Mouse (Mus musculus) brain, adult 2 months (tissue): Measurements from ENCODE around the gene Palld.
A peak's percentile ranks its signal among the peaks of the same experiment; 100 is the strongest.

ENCODE experiments used
- DNase-seq: peaks from one replicate; pipeline ENCODE4 v3.0.0; 2011; ENCODE audit warnings: low read depth, low spot score

The Palld gene

GRCm38 (mm10) chr8:61515931-61516744 lies 386.4 kb downstream of the Palld start:
- peak; percentile 90 for DNase-seq

GRCm38 (mm10) chr8:61515110-61515930 lies 387.2 kb downstream of the Palld start:
- peak; percentile 38 for DNase-seq

- DNase-seq, result no peak
Measured at GRCm38 (mm10) chr8:61502277-61502676, 400.2 kb downstream of the Palld start.

- no peak for DNase-seq
Measured at GRCm38 (mm10) chr8:61500914-61501313, 401.6 kb downstream of the Palld start.

- DNase-seq, result peak; percentile 38
Measured at GRCm38 (mm10) chr8:61499035-61499434, 403.5 kb downstream of the Palld start.

- DNase-seq, result no peak
Measured at GRCm38 (mm10) chr8:61497110-61497509, 405.4 kb downstream of the Palld start.

- no peak for DNase-seq
Measured at GRCm38 (mm10) chr8:61488631-61489030, 413.9 kb downstream of the Palld start.

- peak; percentile 99 for DNase-seq
Measured at GRCm38 (mm10) chr8:61487597-61488156, 414.8 kb downstream of the Palld start, which contains the start of gene Cbr4. TSS of gene Cbr4 (plus strand) at chr8:61487734.

GRCm38 (mm10) chr8:61486923-61487529 lies 415.5 kb downstream of the Palld start:
- DNase-seq, result no peak

GRCm38 (mm10) chr8:61480260-61480967 lies 422.1 kb downstream of the Palld start:
- no peak for DNase-seq

- peak; percentile 67 for DNase-seq
Measured at GRCm38 (mm10) chr8:61479506-61480214, 422.8 kb downstream of the Palld start.

GRCm38 (mm10) chr8:61478793-61479192 lies 423.7 kb downstream of the Palld start:
- no peak for DNase-seq

GRCm38 (mm10) chr8:61478150-61478549 lies 424.3 kb downstream of the Palld start:
- DNase-seq, result no peak

GRCm38 (mm10) chr8:61476160-61476559 lies 426.3 kb downstream of the Palld start:
- DNase-seq, result no peak

GRCm38 (mm10) chr8:61475251-61475673 lies 427.2 kb downstream of the Palld start:
- DNase-seq, result no peak

- peak; percentile 33 for DNase-seq
Measured at GRCm38 (mm10) chr8:61470213-61470612, 432.3 kb downstream of the Palld start.

- DNase-seq, result no peak
Measured at GRCm38 (mm10) chr8:61467553-61467815, 435.0 kb downstream of the Palld start.

GRCm38 (mm10) chr8:61466696-61467552 lies 435.6 kb downstream of the Palld start:
- no peak for DNase-seq

GRCm38 (mm10) chr8:61464393-61464792 lies 438.1 kb downstream of the Palld start:
- DNase-seq, result no peak

GRCm38 (mm10) chr8:61462221-61462620 lies 440.3 kb downstream of the Palld start:
- DNase-seq, result no peak
